Mouse (Mus musculus): ENCODE measurements around the gene Olfr309. TPM values are rescaled to one million over a fixed set of nuclear protein-coding genes. Genes with fewer than 3 reads are reported as not detected.
"Not testable (repeated sequence)": the region's sequence is repeated elsewhere in the genome, so short reads cannot be mapped to it uniquely, and the experiment has no call there.

Olfr309 gene
- polyA plus RNA-seq (2015; fragmentation: Nextera tagmentation; extraction: Ambion mirVana): not detected in 2 replicates

GRCm38 (mm10) chr7:86313608-86314007, at the start of gene Olfr309:
Gene Olfr309, minus strand, starts transcription at chr7:86313708.
- H3K27ac ChIP-seq (ENCODE audit: low read length): no peak within 1 kb of the TSS
- no peaks in the 10 kb centered on the region for H3K9me3 ChIP-seq (ENCODE audit: control insufficient read depth, low read length)
- H3K27me3 ChIP-seq (ENCODE audit: control insufficient read depth, insufficient read depth, low read depth, low read length): no peaks in the 10 kb centered on the region
- no peak within 1 kb of the TSS for H3K9ac ChIP-seq (ENCODE audit: low read length)
- no peak within 1 kb of the TSS for H3K4me3 ChIP-seq (ENCODE audit: low read length)
- 76% methylated on average over 2 of the region's 2 CpGs for WGBS
- no peak within 1 kb of the TSS for H3K4me2 ChIP-seq (ENCODE audit: low read depth, low read length)
- no peak for ATAC-seq (ENCODE audit: low read depth)
- no peaks in the 10 kb centered on the region for H3K4me1 ChIP-seq (replicated peaks; ENCODE audit: control insufficient read depth, insufficient read depth, low read length)
- no peaks in the 10 kb centered on the region for H3K36me3 ChIP-seq (ENCODE audit: control insufficient read depth, insufficient read depth, low read length)

GRCm38 (mm10) chr7:86346296-86346695, 32.8 kb upstream of the Olfr309 start:
- not testable (repeated sequence) for H3K36me3 ChIP-seq (ENCODE audit: control insufficient read depth, insufficient read depth, low read length); H3K9ac ChIP-seq (ENCODE audit: low read length); H3K9me3 ChIP-seq (ENCODE audit: control insufficient read depth, low read length); H3K4me2 ChIP-seq (ENCODE audit: low read depth, low read length); ATAC-seq (ENCODE audit: low read depth); H3K4me3 ChIP-seq (ENCODE audit: low read length); H3K27me3 ChIP-seq (ENCODE audit: control insufficient read depth, insufficient read depth, low read depth, low read length); H3K27ac ChIP-seq (ENCODE audit: low read length); H3K4me1 ChIP-seq (replicated peaks; ENCODE audit: control insufficient read depth, insufficient read depth, low read length)
- WGBS: 82% methylated on average over 9 of the region's 9 CpGs

- Histone ChIP-seq H3K36me3 (ENCODE audit: control insufficient read depth, insufficient read depth, low read length) (no peaks in the 10 kb centered on the region), H3K27ac (ENCODE audit: low read length) (no peak overlapping the region), H3K9ac (ENCODE audit: low read length) (no peak overlapping the region), H3K4me3 (ENCODE audit: low read length) (no peak overlapping the region), H3K4me2 (ENCODE audit: low read depth, low read length) (no peak overlapping the region), H3K27me3 (ENCODE audit: control insufficient read depth, insufficient read depth, low read depth, low read length) (no peaks in the 10 kb centered on the region), H3K4me1 (replicated peaks; ENCODE audit: control insufficient read depth, insufficient read depth, low read length) (no peaks in the 10 kb centered on the region), H3K9me3 (ENCODE audit: control insufficient read depth, low read length) (0 out of 2 replicates have a peak, but pooled peaks cover 4% of the 10 kb centered on the region)
- WGBS: 56% methylated on average over 3 of the region's 3 CpGs
- no peak for ATAC-seq (ENCODE audit: low read depth)
Measured at GRCm38 (mm10) chr7:86344253-86344652, 30.7 kb upstream of the Olfr309 start.

GRCm38 (mm10) chr7:86342881-86343565, 29.5 kb upstream of the Olfr309 start:
- Histone ChIP-seq H3K4me3 (ENCODE audit: low read length) (no peak overlapping the region), H3K4me2 (ENCODE audit: low read depth, low read length) (no peak overlapping the region), H3K9ac (ENCODE audit: low read length) (no peak overlapping the region), H3K27me3 (ENCODE audit: control insufficient read depth, insufficient read depth, low read depth, low read length) (no peaks in the 10 kb centered on the region), H3K27ac (ENCODE audit: low read length) (no peak overlapping the region), H3K9me3 (ENCODE audit: control insufficient read depth, low read length) (0 out of 2 replicates have a peak, but pooled peaks cover 2% of the 10 kb centered on the region), H3K36me3 (ENCODE audit: control insufficient read depth, insufficient read depth, low read length) (no peaks in the 10 kb centered on the region), H3K4me1 (replicated peaks; ENCODE audit: control insufficient read depth, insufficient read depth, low read length) (no peaks in the 10 kb centered on the region)
- ATAC-seq (ENCODE audit: low read depth): no peak
- 68% methylated on average over 14 of the region's 14 CpGs for WGBS

GRCm38 (mm10) chr7:86337486-86337885, 24.0 kb upstream of the Olfr309 start, which contains the start of gene Olfr307:
Gene Olfr307, minus strand, starts transcription at chr7:86337586.
- Histone ChIP-seq H3K27ac (ENCODE audit: low read length) (no peak within 1 kb of the TSS), H3K9ac (ENCODE audit: low read length) (no peak within 1 kb of the TSS), H3K4me3 (ENCODE audit: low read length) (no peak within 1 kb of the TSS), H3K27me3 (ENCODE audit: control insufficient read depth, insufficient read depth, low read depth, low read length) (no peaks in the 10 kb centered on the region), H3K4me1 (replicated peaks; ENCODE audit: control insufficient read depth, insufficient read depth, low read length) (no peaks in the 10 kb centered on the region), H3K9me3 (ENCODE audit: control insufficient read depth, low read length) (no peaks in the 10 kb centered on the region), H3K36me3 (ENCODE audit: control insufficient read depth, insufficient read depth, low read length) (no peaks in the 10 kb centered on the region), H3K4me2 (ENCODE audit: low read depth, low read length) (no peak within 1 kb of the TSS)
- ATAC-seq (ENCODE audit: low read depth): no peak
- 55% methylated on average over 1 of the region's 1 CpGs for WGBS

- no peaks in the 10 kb centered on the region for H3K9me3 ChIP-seq (ENCODE audit: control insufficient read depth, low read length)
- no peaks in the 10 kb centered on the region for H3K36me3 ChIP-seq (ENCODE audit: control insufficient read depth, insufficient read depth, low read length)
- H3K4me3 ChIP-seq (ENCODE audit: low read length): no peak within 1 kb of the TSS
- H3K4me1 ChIP-seq (replicated peaks; ENCODE audit: control insufficient read depth, insufficient read depth, low read length): no peaks in the 10 kb centered on the region
- no peak within 1 kb of the TSS for H3K27ac ChIP-seq (ENCODE audit: low read length)
- no peaks in the 10 kb centered on the region for H3K27me3 ChIP-seq (ENCODE audit: control insufficient read depth, insufficient read depth, low read depth, low read length)
- no peak within 1 kb of the TSS for H3K9ac ChIP-seq (ENCODE audit: low read length)
- no peak within 1 kb of the TSS for H3K4me2 ChIP-seq (ENCODE audit: low read depth, low read length)
- ATAC-seq (ENCODE audit: low read depth): no peak
Measured at GRCm38 (mm10) chr7:86325530-86325929, 12.0 kb upstream of the Olfr309 start, which contains the start of gene Olfr308. Gene Olfr308, minus strand, starts transcription at chr7:86325630.

- ATAC-seq (ENCODE audit: low read depth): no peak
- no peaks in the 10 kb centered on the region for H3K4me1 ChIP-seq (replicated peaks; ENCODE audit: control insufficient read depth, insufficient read depth, low read length)
- no peak overlapping the region for H3K27ac ChIP-seq (ENCODE audit: low read length)
- no peak overlapping the region for H3K9ac ChIP-seq (ENCODE audit: low read length)
- H3K36me3 ChIP-seq (ENCODE audit: control insufficient read depth, insufficient read depth, low read length): no peaks in the 10 kb centered on the region
- no peaks in the 10 kb centered on the region for H3K27me3 ChIP-seq (ENCODE audit: control insufficient read depth, insufficient read depth, low read depth, low read length)
- H3K9me3 ChIP-seq (ENCODE audit: control insufficient read depth, low read length): no peaks in the 10 kb centered on the region
- H3K4me3 ChIP-seq (ENCODE audit: low read length): no peak overlapping the region
- no peak overlapping the region for H3K4me2 ChIP-seq (ENCODE audit: low read depth, low read length)
- 85% methylated on average over 2 of the region's 2 CpGs for WGBS
Measured at GRCm38 (mm10) chr7:86321323-86321722, 7.8 kb upstream of the Olfr309 start.

- Histone ChIP-seq H3K9ac (ENCODE audit: low read length) (no peak within 1 kb of the TSS), H3K27ac (ENCODE audit: low read length) (no peak within 1 kb of the TSS), H3K4me3 (ENCODE audit: low read length) (no peak within 1 kb of the TSS), H3K9me3 (ENCODE audit: control insufficient read depth, low read length) (no peaks in the 10 kb centered on the region), H3K4me1 (replicated peaks; ENCODE audit: control insufficient read depth, insufficient read depth, low read length) (no peaks in the 10 kb centered on the region), H3K4me2 (ENCODE audit: low read depth, low read length) (no peak within 1 kb of the TSS), H3K27me3 (ENCODE audit: control insufficient read depth, insufficient read depth, low read depth, low read length) (no peaks in the 10 kb centered on the region), H3K36me3 (ENCODE audit: control insufficient read depth, insufficient read depth, low read length) (no peaks in the 10 kb centered on the region)
- no peak for ATAC-seq (ENCODE audit: low read depth)
- 53% methylated on average over 1 of the region's 1 CpGs for WGBS
Measured at GRCm38 (mm10) chr7:86277072-86277471, 36.4 kb downstream of the Olfr309 start, which contains the start of gene Olfr310. Gene Olfr310, minus strand, starts transcription at chr7:86277172.

Data from lung, embryonic 16.5 days (tissue).